Mouse (Mus musculus) ES-E14 (cell line): Measurements from ENCODE around the gene Rrp8. TPM values are rescaled to one million over a fixed set of nuclear protein-coding genes. Genes with fewer than 3 reads are reported as not detected.

Experiments
- DNase-seq: peaks from one replicate; pipeline ENCODE4 v3.0.0-alpha.2; 2013; ENCODE audit warnings: low read depth, low spot score
- H3K27ac ChIP-seq: 2 replicates; pipeline ENCODE4 v1.5.1; 2012; ENCODE audit warnings: low read depth, mild to moderate bottlenecking, low read length, moderate library complexity, mixed read lengths; ENCODE audit not compliant: poor library complexity, insufficient read depth, severe bottlenecking
- H3K36me3 ChIP-seq: 2 replicates; pipeline ENCODE4 v1.6.1; 2012; ENCODE audit warnings: mild to moderate bottlenecking, low read length, moderate library complexity, mixed read lengths; ENCODE audit not compliant: control insufficient read depth, poor library complexity, insufficient read depth, severe bottlenecking
- H3K4me1 ChIP-seq, 2 experiments: fragments of 150-350 bp in 1 of 2; sonication (generic) in 1 of 2; 2 replicates each; pipeline ENCODE4 v1.6.1; 2012; ENCODE audit warnings: low read length in 2 of 2, mild to moderate bottlenecking in 1 of 2, mixed read lengths in 1 of 2; ENCODE audit not compliant: control insufficient read depth in 2 of 2, insufficient read depth in 2 of 2, poor library complexity in 1 of 2
- H3K4me3 ChIP-seq, 2 experiments: fragments of 150-350 bp in 1 of 2; sonication (generic) in 1 of 2; 2 replicates each; pipeline ENCODE4 v1.5.1; 2012; ENCODE audit warnings: low read length in 2 of 2, low read depth in 1 of 2, mild to moderate bottlenecking in 1 of 2, mixed read lengths in 1 of 2; ENCODE audit not compliant: insufficient read depth in 1 of 2, poor library complexity in 1 of 2, severe bottlenecking in 1 of 2
- H3K9ac ChIP-seq: 2 replicates; pipeline ENCODE4 v1.6.1; 2012; ENCODE audit warnings: low read depth, mild to moderate bottlenecking, low read length, mixed read lengths; ENCODE audit not compliant: poor library complexity, insufficient read depth, severe bottlenecking
- H3K9me3 ChIP-seq: fragments of 150-350 bp; sonication (generic); 2 replicates; pipeline ENCODE4 v1.6.1; 2012; ENCODE audit warnings: low read depth, mild to moderate bottlenecking, low read length; ENCODE audit not compliant: control insufficient read depth, insufficient read depth
- CHD2 ChIP-seq: IDR thresholded peaks from 2 replicates; pipeline ENCODE4 v1.6.1; 2014; ENCODE audit warnings: mild to moderate bottlenecking, low read depth, low read length, inconsistent platforms
- HCFC1 ChIP-seq: IDR thresholded peaks from 2 replicates; pipeline ENCODE4 v1.6.1; 2012; ENCODE audit warnings: low read length, inconsistent platforms, borderline replicate concordance; ENCODE audit not compliant: insufficient read depth
- MAFK ChIP-seq: IDR thresholded peaks from 2 replicates; pipeline ENCODE4 v1.6.1; 2014; ENCODE audit warnings: mild to moderate bottlenecking, low read depth, low read length, inconsistent platforms; ENCODE audit not compliant: insufficient read depth
- ZC3H11A ChIP-seq: IDR thresholded peaks from 2 replicates; pipeline ENCODE4 v1.6.1; 2012; ENCODE audit warnings: low read depth, mild to moderate bottlenecking, inconsistent platforms, low read length, borderline replicate concordance
- ZNF384 ChIP-seq: IDR thresholded peaks from 2 replicates; pipeline ENCODE4 v1.6.1; 2012; ENCODE audit warnings: low read depth, low read length, inconsistent platforms
- in situ Hi-C, 2 experiments: fragments of 600-800 bp; cut with MboI; formaldehyde crosslinking; loops; one replicate each; pipeline ENCODE4 v1.15.1; 2025; ENCODE audit warnings: low sequenced_read_pairs in 2 of 2, inconsistent platforms in 1 of 2; ENCODE audit not compliant: unreplicated experiment in 2 of 2
- total RNA-seq: library from RNA; depleted of rRNA; stranded (reverse); fragments of 300-350 nt; gene quantifications from 2 replicates; pipeline ENCODE4 v1.2.3, GENCODE M21; 2012; rRNA removed

Gene Rrp8
- 25.3 and 35.6 TPM in 2 replicates for total RNA-seq

- H3K9me3 ChIP-seq: no peaks in the 10 kb centered on the region
- H3K4me3 ChIP-seq: peak within 1 kb of the TSS; percentile 79 to 81
- in situ Hi-C loops: no loop called here
- H3K36me3 ChIP-seq: peaks cover 37% of the 10 kb centered on the region
- no peak for TF ChIP-seq ZC3H11A
- TF ChIP-seq ZNF384: peak; percentile 41; the same call in 1 of the 2 replicates
- DNase-seq: no peak
- H3K4me1 ChIP-seq: peaks cover 2% of the 10 kb centered on the region in 2 experiments; a peak in 2 of 4 replicates
- H3K9ac ChIP-seq: peak within 1 kb of the TSS; percentile 86
- H3K27ac ChIP-seq: no peak within 1 kb of the TSS
Measured at GRCm38 (mm10) chr7:105736911-105737521, at the start of gene Rrp8. Gene Rrp8 (minus strand): TSS chr7:105737385.

GRCm38 (mm10) chr7:105786506-105787284, 49.5 kb upstream of the Rrp8 start:
- peak overlapping the region in 1 of 2 experiments; percentile 63; a peak in 2 of 4 replicates for H3K4me3 ChIP-seq
- in situ Hi-C loops: no loop called here
- TF ChIP-seq HCFC1 (no peak), MAFK (no peak), CHD2 (no peak), ZNF384 (no peak), ZC3H11A (no peak)
- 0 out of 4 replicates have a peak, but pooled peaks cover 1 to 2% of the 10 kb centered on the region in 2 experiments for H3K4me1 ChIP-seq
- no peaks in the 10 kb centered on the region for H3K36me3 ChIP-seq
- no peaks in the 10 kb centered on the region for H3K9me3 ChIP-seq
- DNase-seq: no peak
- H3K27ac ChIP-seq: no peak overlapping the region
- H3K9ac ChIP-seq: no peak overlapping the region

- no peak for DNase-seq
- no peak for TF ChIP-seq CHD2
- no peak for TF ChIP-seq HCFC1
- TF ChIP-seq MAFK: no peak
- no peak for TF ChIP-seq ZNF384
- no peak for TF ChIP-seq ZC3H11A
Measured at GRCm38 (mm10) chr7:105784556-105784955, 47.4 kb upstream of the Rrp8 start.

GRCm38 (mm10) chr7:105783861-105784260, 46.7 kb upstream of the Rrp8 start:
- 0 out of 4 replicates have a peak, but pooled peaks cover 1 to 2% of the 10 kb centered on the region in 2 experiments for H3K4me1 ChIP-seq
- no peak for DNase-seq
- H3K4me3 ChIP-seq: no peak overlapping the region
- H3K9ac ChIP-seq: no peak overlapping the region
- H3K27ac ChIP-seq: no peak overlapping the region
- TF ChIP-seq MAFK (no peak), ZNF384 (no peak), ZC3H11A (no peak), CHD2 (no peak), HCFC1 (no peak)
- in situ Hi-C loops: no loop called here
- no peaks in the 10 kb centered on the region for H3K9me3 ChIP-seq
- H3K36me3 ChIP-seq: no peaks in the 10 kb centered on the region

More at GRCm38 (mm10) chr7:105784556-105784955, 47.4 kb upstream of the Rrp8 start:
- Histone ChIP-seq H3K27ac (no peak overlapping the region), H3K4me3 (no peak overlapping the region), H3K4me1 (0 out of 4 replicates have a peak, but pooled peaks cover 1 to 2% of the 10 kb centered on the region in 2 experiments), H3K9me3 (no peaks in the 10 kb centered on the region), H3K9ac (no peak overlapping the region), H3K36me3 (no peaks in the 10 kb centered on the region)
- in situ Hi-C loops: no loop called here
